Mouse (Mus musculus): ENCODE data around the gene Herc3.
A peak's percentile ranks its signal among the peaks of the same experiment; 100 is the strongest.
"Not testable (repeated sequence)": the region's sequence is repeated elsewhere in the genome, so short reads cannot be mapped to it uniquely, and the experiment has no call there.

Gene Herc3

GRCm38 (mm10) chr6:58831232-58832009, at the start of gene Herc3:
TSS of gene Herc3 (plus strand) at chr6:58831465.
- peak; percentile 67 for DNase-seq (ENCODE audit: low spot score)

- no peak for DNase-seq (ENCODE audit: low spot score)
Measured at GRCm38 (mm10) chr6:58801394-58801793, 29.9 kb upstream of the Herc3 start.

- peak; percentile 37 for DNase-seq (ENCODE audit: low spot score)
Measured at GRCm38 (mm10) chr6:58814381-58814780, 16.9 kb upstream of the Herc3 start.

- not testable (repeated sequence) for DNase-seq (ENCODE audit: low spot score)
Measured at GRCm38 (mm10) chr6:58817037-58817436, 14.2 kb upstream of the Herc3 start.

GRCm38 (mm10) chr6:58825619-58826018, 5.6 kb upstream of the Herc3 start:
- DNase-seq (ENCODE audit: low spot score): no peak

- DNase-seq (ENCODE audit: low spot score): no peak
Measured at GRCm38 (mm10) chr6:58826089-58826488, 5.2 kb upstream of the Herc3 start.

GRCm38 (mm10) chr6:58828582-58828981, 2.7 kb upstream of the Herc3 start:
- no peak for DNase-seq (ENCODE audit: low spot score)

- DNase-seq (ENCODE audit: low spot score): no peak
Measured at GRCm38 (mm10) chr6:58830840-58831231, 429 bp upstream of the Herc3 start.

- DNase-seq (ENCODE audit: low spot score): peak; percentile 57
Measured at GRCm38 (mm10) chr6:58832591-58833018, 1.3 kb downstream of the Herc3 start.

- DNase-seq (ENCODE audit: low spot score): no peak
Measured at GRCm38 (mm10) chr6:58834470-58834869, 3.2 kb downstream of the Herc3 start.

- no peak for DNase-seq (ENCODE audit: low spot score)
Measured at GRCm38 (mm10) chr6:58835591-58835990, 4.3 kb downstream of the Herc3 start.

GRCm38 (mm10) chr6:58836476-58836875, 5.2 kb downstream of the Herc3 start:
- DNase-seq (ENCODE audit: low spot score): peak; percentile 64

GRCm38 (mm10) chr6:58837917-58838316, 6.7 kb downstream of the Herc3 start:
- DNase-seq (ENCODE audit: low spot score): no peak

- peak; percentile 41 for DNase-seq (ENCODE audit: low spot score)
Measured at GRCm38 (mm10) chr6:58841208-58841607, 9.9 kb downstream of the Herc3 start.

- DNase-seq (ENCODE audit: low spot score): no peak
Measured at GRCm38 (mm10) chr6:58842186-58842585, 10.9 kb downstream of the Herc3 start.

GRCm38 (mm10) chr6:58843580-58843979, 12.3 kb downstream of the Herc3 start:
- DNase-seq (ENCODE audit: low spot score): no peak

- DNase-seq (ENCODE audit: low spot score): no peak
Measured at GRCm38 (mm10) chr6:58844188-58844822, 13.0 kb downstream of the Herc3 start.

- DNase-seq (ENCODE audit: low spot score): no peak
Measured at GRCm38 (mm10) chr6:58846850-58847692, 15.8 kb downstream of the Herc3 start.

- peak; percentile 89 for DNase-seq (ENCODE audit: low spot score)
Measured at GRCm38 (mm10) chr6:58847836-58848235, 16.6 kb downstream of the Herc3 start.

- DNase-seq (ENCODE audit: low spot score): no peak
Measured at GRCm38 (mm10) chr6:58849356-58849755, 18.1 kb downstream of the Herc3 start.

- no peak for DNase-seq (ENCODE audit: low spot score)
Measured at GRCm38 (mm10) chr6:58855676-58856367, 24.6 kb downstream of the Herc3 start.

- no peak for DNase-seq (ENCODE audit: low spot score)
Measured at GRCm38 (mm10) chr6:58856494-58856893, 25.2 kb downstream of the Herc3 start.
